Comparison of ENCODE assay signal across 28 mouse cellular contexts in genomic region chr12:119169143-119169542, GRCm38 (mm10).
DNase-seq lines count a peak whose midpoint lies in the region; ATAC-seq and TF ChIP-seq lines count a peak whose summit lies in the region.
"Had no signal": no experiment of that assay in that cellular context is flagged by ENCODE, and none has a peak within 500 bp of the region (broad histone marks: within the 10 kb centered on the region; RNA-seq: fewer than 3 reads in every experiment).

No protein-coding gene starts in this region.

- H3K9ac ChIP-seq in hindbrain, postnatal 0 days (replicated peaks; ENCODE audit: low read length) = no peak overlapping the region
- no peak overlapping the region for H3K9ac ChIP-seq in hindbrain, embryonic 14.5 days
- no peak overlapping the region for H3K9ac ChIP-seq in kidney, embryonic 16.5 days (replicated peaks; ENCODE audit: low read length)
- H3K9ac ChIP-seq: embryonic facial prominence, embryonic 15.5 days; forebrain, embryonic 12.5 days; forebrain, postnatal 0 days; heart, embryonic 13.5 days; intestine, embryonic 15.5 days; liver, embryonic 14.5 days; midbrain, embryonic 13.5 days had no signal

- DNase-seq in hindbrain, postnatal 0 days (ENCODE audit: low spot score) = peak; percentile 24
- no peak for DNase-seq in hindbrain, embryonic 14.5 days (ENCODE audit: low spot score)
- peak; percentile 13 to 14 for DNase-seq in kidney, postnatal 4 days
- peak; percentile 18 for DNase-seq in lung, postnatal 10 days
- no peak for DNase-seq in lung, adult 2 months
- DNase-seq in lung, postnatal 14 days = peak; percentile 7
- DNase-seq in thymus, postnatal 4 days = no peak
- DNase-seq: cerebellum, adult 11-12 months; cerebellum, postnatal 10 days; heart, adult 2 months; heart, postnatal 10 days; liver; right cerebral cortex, adult 18-20 months; spleen, adult 18-20 months; thymus, postnatal 14 days had no signal

- no peaks in the 10 kb centered on the region for H3K36me3 ChIP-seq in hindbrain, postnatal 0 days (ENCODE audit: insufficient read depth, low read length)
- H3K36me3 ChIP-seq in hindbrain, embryonic 14.5 days (replicated peaks; ENCODE audit: control insufficient read depth, insufficient read depth) = peaks cover 15% of the 10 kb centered on the region
- H3K36me3 ChIP-seq in kidney, embryonic 16.5 days (ENCODE audit: insufficient read depth, low read length) = no peaks in the 10 kb centered on the region
- H3K36me3 ChIP-seq: embryonic facial prominence, embryonic 15.5 days; intestine, embryonic 15.5 days had no signal

- no peak for TF ChIP-seq POLR2A in lung, adult 2 months (IDR thresholded peaks at IDR 0.05; ENCODE audit: borderline replicate concordance, extremely low read depth, low read depth, low read length)

- no peak overlapping the region for H3K4me3 ChIP-seq in hindbrain, postnatal 0 days (ENCODE audit: low read length)
- H3K4me3 ChIP-seq in hindbrain, embryonic 14.5 days (replicated peaks; ENCODE audit: low read length) = no peak overlapping the region
- no peak overlapping the region for H3K4me3 ChIP-seq in kidney, embryonic 16.5 days (ENCODE audit: low read length)
- H3K4me3 ChIP-seq in lung, adult 2 months (replicated peaks; ENCODE audit: extremely low read depth, low read depth, low read length) = no peak overlapping the region
- H3K4me3 ChIP-seq: embryonic facial prominence, embryonic 15.5 days; forebrain, embryonic 12.5 days; heart, adult 2 months; heart, embryonic 13.5 days; hindbrain, embryonic 10.5 days; intestine, embryonic 15.5 days; midbrain, embryonic 13.5 days had no signal

- H3K27me3 ChIP-seq in hindbrain, postnatal 0 days (ENCODE audit: insufficient read depth, low read length) = no peaks in the 10 kb centered on the region
- H3K27me3 ChIP-seq in hindbrain, embryonic 14.5 days (ENCODE audit: control insufficient read depth, insufficient read depth, low read length) = no peaks in the 10 kb centered on the region
- no peaks in the 10 kb centered on the region for H3K27me3 ChIP-seq in kidney, embryonic 16.5 days (ENCODE audit: insufficient read depth, low read length)
- H3K27me3 ChIP-seq: embryonic facial prominence, embryonic 15.5 days; forebrain, embryonic 12.5 days; heart, embryonic 13.5 days; intestine, embryonic 15.5 days; midbrain, embryonic 13.5 days; Patski had no signal

- ATAC-seq in hindbrain, postnatal 0 days = no peak
- no peak for ATAC-seq in hindbrain, embryonic 14.5 days (ENCODE audit: low FRiP score)
- no peak for ATAC-seq in kidney, embryonic 16.5 days (ENCODE audit: low FRiP score, low TSS enrichment)
- ATAC-seq: forebrain, postnatal 0 days; hindbrain, embryonic 16.5 days; intestine, embryonic 15.5 days; midbrain, embryonic 13.5 days; Patski had no signal

- 52% methylated on average over 3 of the region's 3 CpGs for WGBS in hindbrain, postnatal 0 days
- 37% methylated on average over 3 of the region's 3 CpGs for WGBS in hindbrain, embryonic 14.5 days
- WGBS in kidney, embryonic 16.5 days = 60% methylated on average over 3 of the region's 3 CpGs
- WGBS in lung, adult 2 months = 54% methylated on average over 3 of the region's 3 CpGs

- no peak overlapping the region for H3K27ac ChIP-seq in hindbrain, postnatal 0 days
- H3K27ac ChIP-seq in hindbrain, embryonic 14.5 days = no peak overlapping the region
- H3K27ac ChIP-seq in kidney, embryonic 16.5 days (ENCODE audit: low read length) = no peak overlapping the region
- H3K27ac ChIP-seq: embryonic facial prominence, embryonic 15.5 days; forebrain, embryonic 12.5 days; heart, adult 2 months; heart, embryonic 13.5 days; hindbrain, embryonic 10.5 days; intestine, embryonic 15.5 days; kidney, postnatal 0 days; liver, embryonic 14.5 days; macrophage; midbrain, embryonic 13.5 days had no signal

- H3K9me3 ChIP-seq in hindbrain, postnatal 0 days (ENCODE audit: low read length) = no peaks in the 10 kb centered on the region
- H3K9me3 ChIP-seq in hindbrain, embryonic 14.5 days (ENCODE audit: control insufficient read depth, low read length) = no peaks in the 10 kb centered on the region
- H3K9me3 ChIP-seq in kidney, embryonic 16.5 days (ENCODE audit: low read length) = no peaks in the 10 kb centered on the region
- H3K9me3 ChIP-seq: embryonic facial prominence, embryonic 15.5 days; forebrain, embryonic 12.5 days; heart, embryonic 13.5 days; hindbrain, embryonic 10.5 days; intestine, embryonic 15.5 days; midbrain, embryonic 13.5 days had no signal

- H3K4me2 ChIP-seq in hindbrain, postnatal 0 days (ENCODE audit: low read depth, low read length) = no peak overlapping the region
- no peak overlapping the region for H3K4me2 ChIP-seq in hindbrain, embryonic 14.5 days (replicated peaks)
- H3K4me2 ChIP-seq in kidney, embryonic 16.5 days (replicated peaks; ENCODE audit: low read depth, low read length) = no peak overlapping the region
- H3K4me2 ChIP-seq: embryonic facial prominence, embryonic 15.5 days; forebrain, embryonic 12.5 days; heart, embryonic 13.5 days; intestine, embryonic 15.5 days; midbrain, embryonic 13.5 days had no signal

- no peak for TF ChIP-seq CTCF in hindbrain, postnatal 0 days (IDR thresholded peaks at IDR 0.05; ENCODE audit: low read depth)
- no peak for TF ChIP-seq CTCF in lung, adult 2 months (IDR thresholded peaks at IDR 0.05; ENCODE audit: insufficient read depth, low read length)

- H3K4me1 ChIP-seq in hindbrain, postnatal 0 days (ENCODE audit: insufficient read depth, low read length) = peaks cover 2% of the 10 kb centered on the region; the same call in 1 of the 2 replicates
- no peaks in the 10 kb centered on the region for H3K4me1 ChIP-seq in hindbrain, embryonic 14.5 days (replicated peaks; ENCODE audit: control insufficient read depth, insufficient read depth, low read length)
- no peaks in the 10 kb centered on the region for H3K4me1 ChIP-seq in kidney, embryonic 16.5 days (ENCODE audit: insufficient read depth, low read length)
- no peaks in the 10 kb centered on the region; the same call in none of the 2 replicates for H3K4me1 ChIP-seq in lung, adult 2 months (ENCODE audit: control insufficient read depth, insufficient read depth, low read length)
- H3K4me1 ChIP-seq: embryonic facial prominence, embryonic 15.5 days; hindbrain, embryonic 10.5 days; intestine, embryonic 15.5 days had no signal

Comparison
In these comparisons a context has a peak if more than half of its experiments do, and no peak if none do; other contexts are left out.
1. DNase-seq: peak in hindbrain, postnatal 0 days (single experiment), kidney, postnatal 4 days (2 of 2), lung, postnatal 10 days (single experiment) and lung, postnatal 14 days (single experiment); none in hindbrain, embryonic 14.5 days (single experiment), lung, adult 2 months (single experiment) and thymus, postnatal 4 days (single experiment).